Mouse (Mus musculus) bone marrow macrophage, adult 2 months (primary cell): Measurements from ENCODE around the gene Fam114a2. TPM values are rescaled to one million over a fixed set of nuclear protein-coding genes. Genes with fewer than 3 reads are reported as not detected.
A peak's percentile ranks its signal among the peaks of the same experiment; 100 is the strongest.

Experiments
- H3K27ac ChIP-seq: 2 replicates; pipeline ENCODE4 v1.5.1; 2012; ENCODE audit warnings: low read depth, low read length; ENCODE audit not compliant: insufficient read depth
- H3K4me1 ChIP-seq: 2 replicates; pipeline ENCODE4 v1.6.1; 2012; ENCODE audit warnings: low read length; ENCODE audit not compliant: control insufficient read depth, insufficient read depth
- H3K4me3 ChIP-seq: 2 replicates; pipeline ENCODE4 v1.5.1; 2012; ENCODE audit warnings: mild to moderate bottlenecking, low read length, moderate library complexity; ENCODE audit not compliant: insufficient read depth
- CTCF ChIP-seq: IDR thresholded peaks from 2 replicates; pipeline ENCODE4 v1.5.1; 2012; ENCODE audit warnings: low read depth, mild to moderate bottlenecking, low read length, moderate library complexity
- POLR2A ChIP-seq: IDR thresholded peaks from 2 replicates; pipeline ENCODE4 v1.6.1; 2012; ENCODE audit warnings: mild to moderate bottlenecking, low read depth, low read length, borderline replicate concordance
- polyA plus RNA-seq: library from polyadenylated mRNA; stranded (reverse); fragments of >200 nt; gene quantifications from 2 replicates; pipeline ENCODE4 v1.2.4, GENCODE M21; 2012; ENCODE audit not compliant: missing spikeins, insufficient read depth, insufficient read length

The Fam114a2 gene
- polyA plus RNA-seq, 1 experiment = 41.4 TPM

GRCm38 (mm10) chr11:57521206-57521605 lies 2.8 kb upstream of the Fam114a2 start:
- Histone ChIP-seq H3K27ac (no peak overlapping the region), H3K4me1 (peaks cover 33% of the 10 kb centered on the region), H3K4me3 (no peak overlapping the region)
- TF ChIP-seq POLR2A = no peak
- no peak for TF ChIP-seq CTCF

- no peak for TF ChIP-seq POLR2A
- no peak for TF ChIP-seq CTCF
- peaks cover 22% of the 10 kb centered on the region for H3K4me1 ChIP-seq
- H3K27ac ChIP-seq = peak overlapping the region; percentile 72
- peak overlapping the region; percentile 99 for H3K4me3 ChIP-seq
These were observed 887 bp upstream of the Fam114a2 start for GRCm38 (mm10) chr11:57519304-57519703.

- no peak for TF ChIP-seq POLR2A
- no peak for TF ChIP-seq CTCF
- peaks cover 16% of the 10 kb centered on the region for H3K4me1 ChIP-seq
- peak overlapping the region; percentile 81 for H3K27ac ChIP-seq
- peak overlapping the region; percentile 99 for H3K4me3 ChIP-seq
These were observed 333 bp upstream of the Fam114a2 start for GRCm38 (mm10) chr11:57518751-57519148.

- H3K27ac ChIP-seq = no peak overlapping the region
- H3K4me3 ChIP-seq = no peak overlapping the region; the same call in 1 of the 2 replicates
- TF ChIP-seq POLR2A (no peak), CTCF (no peak)
- peaks cover 13% of the 10 kb centered on the region for H3K4me1 ChIP-seq
These were observed 1.4 kb downstream of the Fam114a2 start for GRCm38 (mm10) chr11:57516946-57517441.

- no peak for TF ChIP-seq POLR2A
- no peak for TF ChIP-seq CTCF
- H3K4me1 ChIP-seq = peaks cover 12% of the 10 kb centered on the region
- H3K4me3 ChIP-seq = no peak overlapping the region
- no peak overlapping the region for H3K27ac ChIP-seq
These were observed 3.2 kb downstream of the Fam114a2 start for GRCm38 (mm10) chr11:57515218-57515617.

GRCm38 (mm10) chr11:57506899-57507298 lies 11.5 kb downstream of the Fam114a2 start:
- no peaks in the 10 kb centered on the region for H3K4me1 ChIP-seq
- H3K27ac ChIP-seq = no peak overlapping the region
- no peak overlapping the region for H3K4me3 ChIP-seq
- TF ChIP-seq CTCF (no peak), POLR2A (no peak)

- Histone ChIP-seq H3K4me3 (no peak overlapping the region), H3K4me1 (no peaks in the 10 kb centered on the region), H3K27ac (no peak overlapping the region)
- TF ChIP-seq POLR2A = no peak
- no peak for TF ChIP-seq CTCF
These were observed 15.3 kb downstream of the Fam114a2 start for GRCm38 (mm10) chr11:57503155-57503554.

- Histone ChIP-seq H3K4me3 (no peak overlapping the region), H3K27ac (no peak overlapping the region), H3K4me1 (no peaks in the 10 kb centered on the region)
- TF ChIP-seq POLR2A = no peak
- TF ChIP-seq CTCF = no peak
These were observed 20.2 kb downstream of the Fam114a2 start for GRCm38 (mm10) chr11:57498215-57498614.

- Histone ChIP-seq H3K27ac (no peak overlapping the region), H3K4me1 (no peaks in the 10 kb centered on the region), H3K4me3 (no peak overlapping the region)
- no peak for TF ChIP-seq POLR2A
- TF ChIP-seq CTCF = no peak
These were observed 20.7 kb downstream of the Fam114a2 start for GRCm38 (mm10) chr11:57497701-57498100.

- H3K27ac ChIP-seq = no peak overlapping the region
- TF ChIP-seq CTCF = no peak
- no peak for TF ChIP-seq POLR2A
- no peaks in the 10 kb centered on the region for H3K4me1 ChIP-seq
- H3K4me3 ChIP-seq = no peak overlapping the region
These were observed 21.9 kb downstream of the Fam114a2 start for GRCm38 (mm10) chr11:57496462-57497039.

GRCm38 (mm10) chr11:57488436-57488835 lies 30.0 kb downstream of the Fam114a2 start:
- Histone ChIP-seq H3K4me3 (no peak overlapping the region), H3K4me1 (no peaks in the 10 kb centered on the region), H3K27ac (no peak overlapping the region)
- no peak for TF ChIP-seq POLR2A
- no peak for TF ChIP-seq CTCF
